Mouse (Mus musculus): ENCODE measurements around the gene Hnf1a.

GRCm38 (mm10) chr5:114908598-114909305 lies 62.1 kb downstream of the Hnf1a start:
- TF ChIP-seq CTCF (IDR thresholded peaks at IDR 0.05) (no peak), POLR2A (IDR thresholded peaks at IDR 0.05; ENCODE audit: insufficient read depth, low read depth, low read length) (no peak)
